Mouse (Mus musculus) limb, embryonic 14.5 days (tissue): ENCODE measurements around the gene F3. TPM values are rescaled to one million over a fixed set of nuclear protein-coding genes. Genes with fewer than 3 reads are reported as not detected.

Experiments used
- ATAC-seq: fragments of 200-750 bp; cut with Nextera tagmentation; 2 replicates; pipeline ENCODE4 v1.8.0; 2017; ENCODE audit warnings: low read depth, moderate number of reproducible peaks, moderate TSS enrichment; ENCODE audit not compliant: low FRiP score
- DNase-seq: peaks from one replicate; pipeline ENCODE4 v3.0.0-alpha.2; 2015; ENCODE audit warnings: low spot score
- H3K27ac ChIP-seq: fragments of 300-500 bp; sonication (generic); replicated peaks from 2 replicates; pipeline ENCODE4 v1.5.1; 2014; ENCODE audit warnings: low read depth, mild to moderate bottlenecking, low read length, moderate library complexity, mixed read lengths
- H3K27me3 ChIP-seq: fragments of 300-500 bp; sonication (generic); 2 replicates; pipeline ENCODE4 v1.6.1; 2014; ENCODE audit warnings: low read length, mixed read lengths; ENCODE audit not compliant: control insufficient read depth, insufficient read depth
- H3K36me3 ChIP-seq: fragments of 300-500 bp; sonication (generic); 2 replicates; pipeline ENCODE4 v1.6.1; 2014; ENCODE audit warnings: mild to moderate bottlenecking, low read length, moderate library complexity, mixed read lengths; ENCODE audit not compliant: control insufficient read depth, insufficient read depth
- H3K4me1 ChIP-seq: fragments of 300-500 bp; sonication (generic); 2 replicates; pipeline ENCODE4 v1.6.1; 2014; ENCODE audit warnings: antibody characterized with exemption, low read length, mixed read lengths; ENCODE audit not compliant: control insufficient read depth, insufficient read depth
- H3K4me2 ChIP-seq: fragments of 300-500 bp; sonication (generic); replicated peaks from 2 replicates; pipeline ENCODE4 v1.6.1; 2014; ENCODE audit warnings: low read depth, mild to moderate bottlenecking, low read length, moderate library complexity; ENCODE audit not compliant: severe bottlenecking
- H3K4me3 ChIP-seq: fragments of 300-500 bp; sonication (generic); replicated peaks from 2 replicates; pipeline ENCODE4 v1.5.1; 2014; ENCODE audit warnings: low read length
- H3K9ac ChIP-seq: fragments of 300-500 bp; sonication (generic); 2 replicates; pipeline ENCODE4 v1.6.1; 2014; ENCODE audit warnings: mild to moderate bottlenecking, low read depth, low read length, moderate library complexity; ENCODE audit not compliant: severe bottlenecking
- H3K9me3 ChIP-seq: fragments of 300-500 bp; sonication (generic); 2 replicates; pipeline ENCODE4 v1.6.1; 2016; ENCODE audit warnings: low read length; ENCODE audit not compliant: control insufficient read depth
- POLR2A ChIP-seq: fragments of 200-500 bp; IDR thresholded peaks from 2 replicates; pipeline ENCODE4 v1.8.0; 2012; ENCODE audit warnings: inconsistent platforms, mild to moderate bottlenecking, moderate library complexity, borderline replicate concordance; ENCODE audit not compliant: insufficient read depth, insufficient read length; ENCODE audit errors: extremely low read depth
- WGBS: fragments of 180-500 bp; shearing (Covaris S2); extraction: QIAGEN DNeasy Blood & Tissue Kit; methylation state at CpG from one replicate; pipeline ENCODE4 v1.1.7; 2014; 5-methylcytosine and 5-hydroxymethylcytosine counted together
- polyA plus RNA-seq, 2 experiments: library from polyadenylated mRNA; depleted of rRNA in 1 of 2; stranded (reverse) in 1 of 2; unstranded in 1 of 2; fragments of >200 nt; fragmentation: Nextera tagmentation in 1 of 2; extraction: Ambion mirVana in 1 of 2; gene quantifications; 2 replicates each; pipeline versions ENCODE4 v1.2.1 to v1.2.3; 2012 to 2014

The F3 gene
- polyA plus RNA-seq, 2 experiments: 8.3 to 16.5 TPM

DNA sequence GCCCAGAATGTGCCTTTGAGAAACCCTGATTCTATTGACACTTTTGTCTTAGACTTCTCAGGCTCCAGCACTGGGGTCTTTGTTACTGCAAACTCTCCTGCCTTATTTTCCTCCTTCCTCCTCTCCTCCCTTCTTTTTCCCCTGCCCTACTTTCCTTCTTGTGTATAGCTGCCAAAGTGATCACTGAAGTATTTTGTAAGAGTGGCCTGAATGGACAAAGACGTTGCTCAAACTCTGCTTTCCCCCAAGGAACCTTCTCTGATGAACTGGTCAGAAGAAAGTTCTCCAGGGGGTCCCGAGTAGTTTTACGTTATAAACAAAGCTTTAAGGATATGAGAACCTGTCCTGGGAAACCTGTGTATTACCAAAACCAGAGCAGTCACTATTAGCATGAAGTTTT is 3.6 kb upstream of the F3 start:
- WGBS: 81% methylated on average over 3 of the region's 3 CpGs
- ATAC-seq (no peak), DNase-seq (no peak)
- H3K4me2 ChIP-seq: no peak overlapping the region
- H3K4me1 ChIP-seq: peaks cover 35% of the 10 kb centered on the region
- H3K9me3 ChIP-seq: no peaks in the 10 kb centered on the region
- peaks cover 11% of the 10 kb centered on the region; the same call in 1 of the 2 replicates for H3K27me3 ChIP-seq
- no peak overlapping the region for H3K27ac ChIP-seq
- H3K36me3 ChIP-seq: no peaks in the 10 kb centered on the region
- TF ChIP-seq POLR2A: no peak
- no peak overlapping the region for H3K9ac ChIP-seq
- H3K4me3 ChIP-seq: no peak overlapping the region

DNA sequence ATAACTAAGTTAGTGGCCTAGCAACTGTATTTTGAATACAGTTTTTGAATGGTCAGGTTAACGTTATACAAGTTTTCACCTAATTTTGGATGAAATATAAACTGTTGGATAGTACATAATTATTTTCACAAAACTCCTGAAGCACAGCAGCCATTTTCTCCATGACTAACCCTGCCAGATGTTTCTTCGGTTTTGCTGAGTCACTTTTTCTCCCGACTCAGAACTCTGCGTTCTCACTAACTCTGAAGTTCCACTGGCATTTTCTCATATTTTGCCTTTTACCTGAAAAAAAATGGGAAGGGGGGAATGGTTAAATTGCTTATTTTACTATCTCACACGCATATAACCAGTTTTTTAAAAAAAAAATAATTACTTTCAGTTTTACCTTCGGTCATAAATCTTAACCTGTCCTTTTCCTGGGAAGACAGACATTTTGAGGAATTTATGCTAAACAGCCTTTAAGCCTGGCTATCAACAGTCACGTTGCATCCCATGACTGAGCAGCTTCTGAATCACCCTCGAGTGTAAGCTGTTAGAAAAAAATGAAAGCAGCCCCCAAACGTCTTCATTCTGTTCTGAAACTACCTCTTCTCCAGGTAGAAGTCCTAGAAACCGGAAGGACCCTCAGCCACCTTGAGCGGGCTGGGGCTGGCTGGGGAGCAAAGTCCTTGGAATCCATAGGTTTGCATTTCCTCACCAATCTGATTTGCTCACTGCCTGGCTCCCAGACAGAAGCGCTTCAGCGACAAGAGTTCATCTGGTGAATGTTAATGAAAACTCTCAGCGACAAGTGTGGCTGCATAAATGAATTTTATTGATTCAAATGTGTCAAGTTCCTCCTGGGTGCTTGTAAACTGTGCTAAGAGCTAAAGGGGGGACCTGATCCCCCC is 2.3 kb upstream of the F3 start:
- Histone ChIP-seq H3K4me2 (0 out of 2 replicates have a peak overlapping the region, but pooled peaks have one; percentile 13), H3K36me3 (no peaks in the 10 kb centered on the region), H3K9ac (no peak overlapping the region), H3K4me1 (peaks cover 36% of the 10 kb centered on the region), H3K27ac (no peak overlapping the region), H3K27me3 (peaks cover 11% of the 10 kb centered on the region; the same call in 1 of the 2 replicates), H3K9me3 (no peaks in the 10 kb centered on the region), H3K4me3 (no peak overlapping the region; the same call in 1 of the 2 replicates)
- 27% methylated on average over 14 of the region's 14 CpGs for WGBS
- DNase-seq (no peak), ATAC-seq (no peak)
- no peak for TF ChIP-seq POLR2A

DNA sequence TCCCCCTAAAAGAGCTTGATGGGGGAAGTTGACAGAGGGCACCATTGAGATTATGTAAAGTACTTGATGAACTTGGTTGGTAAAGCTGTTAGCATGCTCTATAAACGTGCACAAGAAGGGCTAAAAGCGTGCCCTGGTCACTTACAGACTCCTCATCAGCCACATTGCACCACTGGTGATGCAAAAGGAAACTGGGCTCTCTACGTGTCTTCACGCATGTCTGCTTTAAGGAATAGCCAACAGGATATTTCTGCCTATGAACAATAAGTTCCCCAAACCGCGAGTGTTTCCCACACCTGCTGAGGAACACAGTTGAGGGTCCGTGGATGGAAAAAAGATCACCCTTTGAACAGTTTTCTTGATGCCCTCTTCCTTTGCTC is 1.7 kb upstream of the F3 start:
- peaks cover 36% of the 10 kb centered on the region for H3K4me1 ChIP-seq
- 0 out of 2 replicates have a peak overlapping the region, but pooled peaks have one; percentile 13 for H3K4me2 ChIP-seq
- no peak overlapping the region for H3K9ac ChIP-seq
- no peak for DNase-seq
- no peak for ATAC-seq
- peaks cover 11% of the 10 kb centered on the region; the same call in 1 of the 2 replicates for H3K27me3 ChIP-seq
- no peak overlapping the region for H3K4me3 ChIP-seq
- no peaks in the 10 kb centered on the region for H3K36me3 ChIP-seq
- no peak overlapping the region for H3K27ac ChIP-seq
- no peaks in the 10 kb centered on the region for H3K9me3 ChIP-seq
- 59% methylated on average over 7 of the region's 7 CpGs for WGBS
- no peak for TF ChIP-seq POLR2A

DNA sequence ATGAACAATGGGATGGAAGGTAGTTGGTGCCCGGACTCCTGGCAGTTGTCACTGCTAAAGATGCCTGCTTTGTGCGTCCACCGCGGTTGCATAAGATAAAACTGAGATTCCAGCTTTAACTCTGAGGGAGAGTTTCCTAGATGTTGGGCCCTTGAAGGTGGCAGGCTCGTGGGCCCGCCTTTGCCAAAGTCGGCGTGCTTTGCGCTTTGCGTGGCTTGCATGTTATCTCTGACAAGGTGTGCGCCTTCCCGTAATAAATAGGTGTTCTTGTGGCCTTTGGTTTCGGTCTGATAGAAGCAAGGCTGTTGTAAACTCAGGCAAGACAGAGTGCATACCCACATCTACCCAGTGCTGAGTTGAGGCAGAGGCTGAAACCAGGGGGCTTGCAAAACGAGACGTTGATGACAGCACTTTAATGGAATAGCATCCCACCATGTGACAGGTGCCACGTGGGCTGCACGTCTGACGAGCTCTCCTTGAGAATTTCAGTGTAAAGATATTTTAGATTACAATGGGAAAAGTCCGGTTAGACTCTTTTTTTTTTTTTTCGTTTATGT is 709 bp downstream of the F3 start:
- H3K36me3 ChIP-seq: no peaks in the 10 kb centered on the region
- no peak for ATAC-seq
- peaks cover 11% of the 10 kb centered on the region; the same call in 1 of the 2 replicates for H3K27me3 ChIP-seq
- WGBS: 5% methylated on average over 20 of the region's 20 CpGs
- peak overlapping the region; percentile 61 for H3K9ac ChIP-seq
- H3K4me3 ChIP-seq: peak overlapping the region; percentile 67
- no peak for DNase-seq
- H3K9me3 ChIP-seq: no peaks in the 10 kb centered on the region
- H3K27ac ChIP-seq: no peak overlapping the region
- no peak for TF ChIP-seq POLR2A
- peaks cover 29% of the 10 kb centered on the region for H3K4me1 ChIP-seq
- H3K4me2 ChIP-seq: peak overlapping the region; percentile 81

DNA sequence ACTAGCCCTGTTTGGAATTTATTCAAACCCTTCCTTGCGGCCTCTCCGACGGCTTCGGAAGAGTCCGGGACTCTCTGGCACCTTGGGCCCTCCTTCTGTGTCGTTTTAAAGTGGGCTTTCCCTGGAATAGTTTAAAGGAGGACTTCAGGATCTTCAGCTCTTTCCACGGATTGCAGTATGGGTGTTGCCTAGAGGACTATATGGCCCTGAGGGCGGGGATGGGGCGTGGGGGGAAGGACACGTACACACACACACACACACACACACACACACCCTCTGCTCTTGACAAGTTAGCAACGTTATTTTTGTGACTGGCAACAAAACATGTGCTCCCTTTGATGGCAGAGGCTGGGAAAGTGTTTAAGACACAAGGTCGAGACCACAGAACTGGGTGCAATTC is 1.2 kb downstream of the F3 start:
- Histone ChIP-seq H3K27ac (no peak overlapping the region), H3K9ac (no peak overlapping the region), H3K36me3 (no peaks in the 10 kb centered on the region), H3K4me1 (peaks cover 25% of the 10 kb centered on the region), H3K9me3 (no peaks in the 10 kb centered on the region), H3K4me3 (peak overlapping the region; percentile 67), H3K4me2 (peak overlapping the region; percentile 81), H3K27me3 (peaks cover 11% of the 10 kb centered on the region; the same call in 1 of the 2 replicates)
- ATAC-seq: no peak
- 25% methylated on average over 12 of the region's 12 CpGs for WGBS
- no peak for TF ChIP-seq POLR2A
- no peak for DNase-seq
